Mouse (Mus musculus) brown adipose tissue, adult 24 weeks (tissue): ENCODE results near the gene Adipoq. TPM values are rescaled to one million over a fixed set of nuclear protein-coding genes. Genes with fewer than 3 reads are reported as not detected.
A peak's percentile ranks its signal among the peaks of the same experiment; 100 is the strongest.

ENCODE experiments used
- H3K27ac ChIP-seq: fragments of 200-500 bp; replicated peaks from 2 replicates; pipeline ENCODE4 v1.5.1; 2012; ENCODE audit warnings: low read depth, mild to moderate bottlenecking, low read length
- H3K4me1 ChIP-seq: fragments of 200-500 bp; 2 replicates; pipeline ENCODE4 v1.6.1; 2012; ENCODE audit warnings: low read length, mixed read lengths; ENCODE audit not compliant: control insufficient read depth, insufficient read depth, insufficient read length
- H3K4me3 ChIP-seq: fragments of 200-500 bp; 2 replicates; pipeline ENCODE4 v1.5.1; 2012; ENCODE audit warnings: low read depth, mild to moderate bottlenecking, low read length, moderate library complexity; ENCODE audit not compliant: insufficient read depth
- polyA plus RNA-seq: library from polyadenylated mRNA; stranded (reverse); fragments of >200 nt; gene quantifications from 2 replicates; pipeline ENCODE4 v1.2.4, GENCODE M21; 2012; ENCODE audit not compliant: missing spikeins, insufficient read depth, insufficient read length

Gene Adipoq
- polyA plus RNA-seq, 1 experiment, result 1,590 TPM

DNA sequence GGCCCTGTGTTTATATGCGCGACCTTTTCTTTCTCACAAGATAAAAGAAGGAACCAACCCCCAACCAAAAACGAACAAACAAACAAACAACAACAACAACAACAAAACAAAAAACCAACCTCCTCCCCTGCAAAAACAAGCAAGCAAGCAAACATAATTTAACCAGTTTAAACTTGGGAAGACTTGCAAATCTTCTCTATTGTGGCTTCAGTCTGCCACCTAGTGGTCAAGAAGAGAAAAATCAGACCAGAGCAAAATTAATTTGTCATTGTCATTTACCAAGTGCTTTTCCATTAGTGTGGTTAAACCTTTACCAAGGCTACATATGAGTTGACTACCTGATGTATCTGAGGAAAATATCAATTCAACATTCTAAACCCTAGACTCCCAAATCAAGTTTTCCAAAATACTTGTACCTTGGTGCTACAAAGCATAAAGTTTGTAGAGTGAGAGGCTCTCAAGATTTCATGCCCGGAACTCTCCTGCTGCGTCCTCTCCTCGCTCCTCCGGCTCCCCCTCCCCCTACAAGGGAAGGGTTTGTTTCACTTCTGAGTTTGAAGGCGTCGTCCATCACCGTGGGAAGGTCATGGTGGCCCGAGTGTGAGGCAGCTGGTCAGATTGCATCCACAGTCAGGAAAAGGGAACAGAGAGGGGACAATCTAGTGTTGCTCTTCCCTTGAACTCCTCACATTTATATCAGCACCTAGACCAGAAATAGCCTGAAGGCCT, 10.8 kb upstream of the Adipoq start:
- no peaks in the 10 kb centered on the region for H3K4me1 ChIP-seq
- no peak overlapping the region for H3K27ac ChIP-seq
- no peak overlapping the region for H3K4me3 ChIP-seq

DNA sequence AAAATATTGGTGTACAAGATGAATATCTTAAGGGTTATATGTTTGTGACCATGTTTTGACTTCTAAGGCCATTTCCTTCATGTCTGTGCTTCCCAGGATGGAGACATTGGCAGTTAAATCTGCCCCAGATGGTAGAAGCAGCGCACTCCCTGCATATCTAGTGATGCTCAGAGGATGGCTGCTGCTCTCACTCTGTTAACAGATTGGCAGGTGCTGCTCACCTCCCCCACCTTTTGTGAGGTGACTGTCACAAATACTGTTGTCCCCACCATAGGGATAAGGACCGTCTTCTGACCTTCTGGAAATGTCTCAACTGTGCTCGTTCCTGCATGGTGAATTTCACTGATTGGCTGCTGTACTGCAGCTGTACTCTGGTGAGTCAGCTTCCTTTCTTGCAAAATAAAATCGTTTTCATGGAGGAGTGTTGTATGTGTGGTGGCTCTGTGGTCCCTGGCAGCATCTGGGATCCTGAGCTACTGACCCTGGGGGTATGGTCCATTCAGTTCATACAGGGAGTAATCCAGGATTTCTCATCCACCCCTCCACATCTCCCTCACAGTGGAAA, 9.8 kb upstream of the Adipoq start:
- H3K27ac ChIP-seq, result no peak overlapping the region
- no peaks in the 10 kb centered on the region for H3K4me1 ChIP-seq
- H3K4me3 ChIP-seq, result no peak overlapping the region

DNA sequence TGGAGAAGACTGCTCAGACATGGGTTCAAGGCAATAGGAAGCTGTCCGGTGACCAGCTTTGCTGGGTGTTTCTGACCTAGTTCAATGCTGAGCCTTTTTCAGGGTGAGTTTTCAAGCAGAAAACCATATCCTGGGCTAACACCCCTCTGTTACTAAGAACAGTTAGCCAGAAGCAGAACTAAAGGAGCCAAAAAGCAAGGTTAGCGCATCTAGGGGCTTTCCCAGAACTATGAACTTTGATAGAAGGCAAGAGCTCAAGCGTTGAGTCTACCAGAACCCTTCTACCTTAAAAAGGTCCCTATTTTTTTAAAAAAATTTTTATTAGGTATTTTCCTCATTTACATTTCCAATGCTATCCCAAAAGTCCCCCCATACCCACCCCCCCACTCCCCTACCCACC, 5.4 kb upstream of the Adipoq start:
- no peak overlapping the region for H3K27ac ChIP-seq
- no peak overlapping the region for H3K4me3 ChIP-seq
- H3K4me1 ChIP-seq, result peaks cover 9% of the 10 kb centered on the region

DNA sequence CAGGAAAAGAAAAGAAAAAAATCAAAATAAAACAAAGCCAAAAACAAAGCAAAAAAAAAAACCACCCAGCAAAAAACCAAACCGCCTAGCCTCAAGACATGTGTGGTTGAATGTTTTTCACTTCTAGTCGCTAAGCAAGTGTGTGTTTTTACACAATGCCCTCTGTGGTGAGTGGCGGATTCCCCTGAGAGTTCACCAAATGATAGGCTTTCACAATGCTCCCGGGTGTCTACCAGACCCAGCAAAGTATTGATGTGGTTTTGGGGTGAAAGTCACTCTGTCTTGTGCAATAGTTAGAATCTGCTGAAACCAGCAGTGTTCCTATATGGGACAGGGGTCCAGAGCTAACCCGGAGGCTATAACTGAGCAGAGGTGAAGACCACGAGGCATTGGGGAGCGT, 2.0 kb upstream of the Adipoq start:
- peak overlapping the region; percentile 90 for H3K27ac ChIP-seq
- peaks cover 9% of the 10 kb centered on the region for H3K4me1 ChIP-seq

DNA sequence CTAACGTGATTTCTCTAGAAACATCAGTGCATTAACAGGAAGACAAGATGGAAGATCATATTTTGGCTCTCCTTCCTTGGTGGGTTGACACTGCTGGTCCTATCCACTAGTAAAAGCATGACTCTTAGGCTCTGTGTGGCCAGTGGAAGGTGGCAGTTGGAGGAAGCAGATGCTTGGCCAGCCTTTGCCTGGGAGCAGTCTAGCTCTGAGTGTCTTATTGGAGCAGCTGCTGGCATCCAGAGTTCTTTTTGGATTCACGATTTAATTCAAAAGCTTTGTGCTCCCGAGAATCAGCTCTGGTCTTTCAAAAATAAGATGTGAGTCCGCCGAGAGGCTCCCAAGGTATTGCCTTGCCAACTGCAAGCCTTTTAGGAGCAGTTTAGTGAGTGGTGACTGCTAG, 1.1 kb upstream of the Adipoq start:
- no peak overlapping the region for H3K4me3 ChIP-seq
- H3K27ac ChIP-seq, result peak overlapping the region; percentile 90
- peaks cover 9% of the 10 kb centered on the region for H3K4me1 ChIP-seq

More for the DNA sequence above, 2.0 kb upstream of the Adipoq start:
- H3K4me3 ChIP-seq, result no peak overlapping the region

DNA sequence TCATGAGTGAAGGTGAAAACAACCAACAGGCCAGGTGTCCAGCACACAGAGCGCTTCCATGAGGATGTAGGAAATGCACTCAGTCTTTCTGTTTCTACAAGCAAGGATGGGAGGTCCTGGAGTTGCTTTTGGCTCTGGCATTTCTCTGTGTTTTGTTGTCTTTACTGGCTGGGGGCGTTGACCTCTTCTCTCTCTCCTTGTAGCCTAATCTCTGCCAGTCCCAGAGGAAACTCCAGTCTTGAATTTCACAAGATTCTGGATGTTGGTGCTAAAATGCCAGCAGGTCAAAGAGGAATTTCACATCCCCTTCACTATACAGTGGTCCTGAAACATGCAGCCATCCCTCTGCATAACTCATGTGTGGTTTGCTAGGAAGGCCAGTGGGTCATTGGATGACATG, 2.6 kb downstream of the Adipoq start:
- peaks cover 10% of the 10 kb centered on the region for H3K4me1 ChIP-seq
- peak overlapping the region; percentile 65 for H3K4me3 ChIP-seq
- peak overlapping the region; percentile 84 for H3K27ac ChIP-seq

DNA sequence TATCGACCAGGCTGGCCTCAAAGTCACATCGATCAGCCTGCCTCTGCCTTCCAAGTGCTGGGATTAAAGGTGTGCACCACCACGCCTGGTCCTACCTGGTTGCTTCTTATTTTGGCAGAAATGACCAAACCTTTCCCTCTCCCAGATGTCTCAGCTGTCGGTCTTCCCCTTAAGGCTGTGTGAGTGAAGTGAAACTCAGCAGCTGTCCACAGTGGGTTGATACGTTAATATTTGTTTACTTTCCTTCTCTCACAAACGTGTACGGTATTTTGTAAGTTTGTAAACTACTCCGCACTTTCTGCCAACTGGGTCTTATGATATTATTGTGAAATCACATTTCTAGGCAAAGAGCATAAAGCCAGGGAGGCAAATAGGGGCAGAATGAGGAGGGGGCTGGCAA, 3.1 kb downstream of the Adipoq start:
- Histone ChIP-seq H3K4me1 (peaks cover 9% of the 10 kb centered on the region), H3K27ac (peak overlapping the region; percentile 84), H3K4me3 (peak overlapping the region; percentile 65)

DNA sequence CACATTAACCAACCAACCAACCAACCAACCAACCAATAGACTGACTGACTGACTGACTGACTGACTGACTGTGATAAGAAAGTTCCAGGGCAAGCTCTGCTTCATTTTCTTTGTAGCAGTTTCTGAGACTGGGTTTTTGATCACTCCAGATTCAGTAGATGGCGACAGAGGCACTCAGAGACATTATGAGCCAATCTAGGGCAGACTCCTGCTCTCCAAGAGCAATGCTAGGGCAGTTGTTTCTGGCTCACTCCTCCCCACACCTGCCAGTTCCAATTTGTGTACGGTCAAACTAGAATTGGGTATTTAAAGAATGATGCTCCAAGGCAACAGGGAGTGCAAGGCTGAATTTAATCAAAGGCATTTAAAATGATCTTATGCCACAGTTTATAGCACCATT, 5.1 kb downstream of the Adipoq start:
- Histone ChIP-seq H3K27ac (0 out of 2 replicates have a peak overlapping the region, but pooled peaks have one; percentile 16), H3K4me1 (peaks cover 3% of the 10 kb centered on the region; the same call in 1 of the 2 replicates), H3K4me3 (no peak overlapping the region)

DNA sequence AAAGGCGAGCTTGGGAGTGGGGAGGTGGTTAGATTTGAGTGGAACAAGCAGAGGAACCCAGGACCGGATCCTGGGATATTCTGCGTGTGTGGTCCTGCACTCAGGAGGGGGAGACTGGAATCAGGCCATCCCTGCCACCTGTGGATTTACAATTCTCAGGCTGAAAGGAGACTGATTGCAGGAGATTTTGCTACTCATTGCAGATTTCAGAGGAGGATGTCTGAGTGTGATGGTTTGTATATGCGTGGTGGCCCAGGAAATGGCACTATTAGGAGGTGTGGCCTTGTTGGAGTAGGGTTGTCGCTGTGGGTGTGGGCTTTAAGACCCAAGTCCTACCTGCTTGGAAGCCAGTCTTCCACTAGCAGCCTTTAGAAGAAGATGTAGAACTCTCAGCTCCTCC, 7.9 kb downstream of the Adipoq start:
- no peak overlapping the region for H3K4me3 ChIP-seq
- peaks cover 3% of the 10 kb centered on the region; the same call in 1 of the 2 replicates for H3K4me1 ChIP-seq
- H3K27ac ChIP-seq, result no peak overlapping the region

DNA sequence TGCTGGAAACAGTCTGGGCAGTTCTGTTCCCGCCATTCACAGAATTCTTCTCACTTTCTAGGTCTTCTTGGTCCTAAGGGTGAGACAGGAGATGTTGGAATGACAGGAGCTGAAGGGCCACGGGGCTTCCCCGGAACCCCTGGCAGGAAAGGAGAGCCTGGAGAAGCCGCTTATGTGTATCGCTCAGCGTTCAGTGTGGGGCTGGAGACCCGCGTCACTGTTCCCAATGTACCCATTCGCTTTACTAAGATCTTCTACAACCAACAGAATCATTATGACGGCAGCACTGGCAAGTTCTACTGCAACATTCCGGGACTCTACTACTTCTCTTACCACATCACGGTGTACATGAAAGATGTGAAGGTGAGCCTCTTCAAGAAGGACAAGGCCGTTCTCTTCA, 10.7 kb downstream of the Adipoq start:
- no peak overlapping the region for H3K27ac ChIP-seq
- H3K4me3 ChIP-seq, result no peak overlapping the region
- peaks cover 1% of the 10 kb centered on the region; the same call in 1 of the 2 replicates for H3K4me1 ChIP-seq

DNA sequence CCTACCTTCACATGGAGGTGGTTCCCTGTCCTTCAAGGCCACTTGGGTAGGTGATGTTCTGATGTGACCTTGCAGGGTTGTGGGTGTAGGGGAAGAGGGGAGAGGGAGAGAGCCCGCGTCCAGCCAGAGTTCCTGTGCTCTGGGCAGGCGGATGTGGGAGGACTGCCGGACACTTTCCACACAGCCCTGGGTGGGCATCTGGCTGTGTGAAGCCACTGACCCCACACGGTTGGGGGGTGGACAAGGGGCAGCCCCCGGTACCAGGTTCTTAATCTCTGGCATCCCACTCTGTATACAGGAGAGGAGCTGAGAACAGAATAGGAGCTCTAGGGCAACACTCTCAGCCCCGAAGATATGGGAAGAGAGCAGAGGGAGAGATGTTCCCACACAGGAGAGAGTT, 12.0 kb downstream of the Adipoq start:
- no peak overlapping the region for H3K4me3 ChIP-seq
- H3K4me1 ChIP-seq, result no peaks in the 10 kb centered on the region
- H3K27ac ChIP-seq, result no peak overlapping the region

DNA sequence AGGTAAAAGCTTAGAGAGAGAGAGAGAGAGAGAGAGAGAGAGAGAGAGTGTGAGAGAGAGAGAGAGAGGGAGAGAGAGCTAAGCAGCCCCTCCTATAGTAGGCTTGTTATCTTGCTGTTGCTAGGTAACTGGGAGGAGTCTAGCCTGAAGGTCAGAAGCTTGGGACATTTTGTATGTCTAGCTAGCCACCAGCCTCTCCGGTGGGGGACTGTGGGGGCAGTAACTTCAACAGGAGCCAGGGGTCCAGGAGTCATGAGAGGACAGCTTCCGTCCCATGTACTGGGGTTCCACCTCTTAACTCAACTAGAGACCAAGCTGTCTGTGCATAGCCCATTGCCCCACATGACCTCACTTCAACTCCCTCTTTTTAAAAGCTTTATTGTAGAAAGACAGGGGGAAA, 12.6 kb downstream of the Adipoq start:
- H3K27ac ChIP-seq, result no peak overlapping the region
- no peaks in the 10 kb centered on the region for H3K4me1 ChIP-seq
- no peak overlapping the region for H3K4me3 ChIP-seq

DNA sequence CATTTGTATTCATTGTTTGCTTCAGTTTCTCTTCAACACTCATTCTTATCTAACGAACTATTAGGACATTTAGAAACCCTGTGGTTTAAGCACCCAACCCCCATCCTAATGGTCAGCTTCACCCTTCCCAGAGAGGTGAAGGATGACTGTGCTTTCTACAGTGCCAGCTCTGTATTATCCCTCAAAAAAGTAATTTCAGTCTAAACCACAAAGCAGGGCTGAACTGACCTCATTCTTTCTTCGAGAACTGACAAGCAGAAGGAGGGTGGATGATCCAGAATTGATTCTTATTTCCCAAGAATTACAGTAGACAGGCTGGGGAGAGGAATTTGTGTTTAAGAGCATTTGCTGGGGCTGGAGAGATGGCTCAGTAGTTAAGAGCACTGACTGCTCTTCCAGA, 13.4 kb downstream of the Adipoq start:
- no peaks in the 10 kb centered on the region for H3K4me1 ChIP-seq
- no peak overlapping the region for H3K27ac ChIP-seq

DNA sequence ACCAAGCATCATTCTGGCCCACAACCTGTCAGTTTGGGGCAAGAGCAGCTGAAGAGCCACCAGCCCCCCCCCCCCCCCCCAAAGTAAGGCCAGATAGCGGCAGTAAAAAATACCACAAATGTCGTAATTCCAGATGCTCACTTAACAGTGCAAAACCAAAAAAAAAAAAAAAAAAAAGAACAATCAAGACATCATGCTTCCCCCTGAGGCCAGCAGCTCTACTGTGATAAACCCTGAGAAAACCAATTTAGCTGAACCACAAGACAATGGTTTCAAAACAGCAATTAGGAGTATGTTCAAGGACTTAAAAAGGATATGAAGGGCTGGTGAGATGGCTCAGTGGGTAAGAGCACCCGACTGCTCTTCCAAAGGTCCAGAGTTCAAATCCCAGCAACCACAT, 15.8 kb downstream of the Adipoq start:
- no peak overlapping the region for H3K27ac ChIP-seq
- peaks cover 3% of the 10 kb centered on the region; the same call in 1 of the 2 replicates for H3K4me1 ChIP-seq
- H3K4me3 ChIP-seq, result no peak overlapping the region

More for the DNA sequence above, 13.4 kb downstream of the Adipoq start:
- H3K4me3 ChIP-seq, result no peak overlapping the region

DNA sequence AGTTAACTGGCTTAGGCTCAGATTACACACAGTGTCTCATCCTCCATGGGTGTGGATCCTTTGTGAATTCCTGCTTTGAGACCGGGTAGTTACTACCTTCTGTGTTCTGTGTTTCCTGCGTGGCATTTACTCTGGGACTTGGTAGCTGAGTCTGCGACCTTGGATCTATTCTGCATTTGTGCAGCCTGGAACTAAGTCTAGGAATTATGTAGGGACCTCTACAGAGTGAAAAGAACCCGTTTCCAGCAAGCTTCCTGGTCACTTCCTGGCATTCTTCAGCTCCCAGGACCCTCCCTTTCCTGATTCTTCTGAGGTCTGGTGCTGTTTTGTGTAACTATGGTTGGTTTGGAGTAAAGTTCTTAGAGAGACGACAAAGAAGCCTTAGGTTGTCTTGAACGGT, 18.1 kb downstream of the Adipoq start:
- Histone ChIP-seq H3K27ac (peak overlapping the region; percentile 97), H3K4me3 (peak overlapping the region; percentile 47), H3K4me1 (peaks cover 9% of the 10 kb centered on the region; the same call in 1 of the 2 replicates)

DNA sequence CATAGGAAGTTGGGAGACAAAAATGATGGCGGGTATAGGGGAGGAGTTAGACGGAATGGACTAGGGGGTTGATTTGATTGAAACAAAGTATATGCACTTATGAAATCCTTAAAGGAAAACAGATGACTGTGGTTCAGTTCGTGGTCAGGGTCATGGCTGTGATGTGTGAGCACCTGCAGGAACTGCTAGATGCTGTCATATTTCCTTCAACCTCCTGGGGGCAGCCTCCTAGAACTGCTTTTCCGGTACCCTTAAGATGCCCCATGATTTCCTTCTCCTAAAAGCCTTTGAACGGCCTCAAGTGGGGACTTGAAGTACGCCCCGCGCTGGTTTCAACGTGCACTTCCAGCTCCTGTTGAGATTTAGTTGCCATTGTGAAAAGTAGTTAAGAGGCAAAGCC, 19.1 kb downstream of the Adipoq start:
- H3K4me3 ChIP-seq, result peak overlapping the region; percentile 47; the same call in 1 of the 2 replicates
- peaks cover 9% of the 10 kb centered on the region; the same call in 1 of the 2 replicates for H3K4me1 ChIP-seq
- peak overlapping the region; percentile 97 for H3K27ac ChIP-seq
